Mouse (Mus musculus): ENCODE results near the gene Scfd2.

DNA sequence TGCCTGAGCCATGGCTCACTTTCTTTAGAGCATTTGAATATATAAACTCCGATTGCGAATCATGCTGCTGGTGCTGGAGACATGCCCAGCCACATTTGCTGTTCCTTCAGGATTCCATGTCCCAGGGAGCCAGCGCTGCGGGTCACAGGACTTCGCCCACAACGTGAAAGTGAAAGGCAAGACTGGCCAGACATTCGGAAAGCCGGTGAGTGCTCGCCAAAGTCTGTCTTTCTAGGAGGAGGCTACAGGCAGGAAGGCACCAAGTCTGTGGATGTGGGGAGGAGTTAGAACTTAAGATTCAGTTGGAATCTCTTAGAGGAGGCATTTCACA is 341.4 kb downstream of the Scfd2 start:
- TF ChIP-seq POLR2A (IDR thresholded peaks at IDR 0.05; ENCODE audit: borderline replicate concordance, low read depth, low read length) = no peak
- TF ChIP-seq CTCF (IDR thresholded peaks at IDR 0.05; ENCODE audit: low read depth, low read length) = no peak
